Mouse (Mus musculus): ENCODE measurements around the gene Chchd3.

GRCm38 (mm10) chr6:32795653-32796500, 264.2 kb downstream of the Chchd3 start:
- TF ChIP-seq GATA1 (IDR thresholded peaks at IDR 0.05; ENCODE audit: borderline replicate concordance, low read length) = no peak
- no peak for TF ChIP-seq FLI1 (IDR thresholded peaks at IDR 0.05; ENCODE audit: low read length)

All from megakaryocyte, embryonic 14.5 days (primary cell).